Mouse (Mus musculus): ENCODE measurements at regions not wholly inside any gene's neighbourhood (a gene's known extent, or its start where the extent isn't known, plus 50 kb on each side); places are given as distances from the start of the nearest gene placed in this dataset.
"Not testable (repeated sequence)": the region's sequence is repeated elsewhere in the genome, so short reads cannot be mapped to it uniquely, and the experiment has no call there.

GRCm38 (mm10) chr8:97254169-97254568 is 1365.8 kb upstream of the Got2 start:
- no peak for DNase-seq (ENCODE audit: extremely low spot score in 1 of 2, low spot score in 1 of 2)

GRCm38 (mm10) chr8:97252232-97252631 is 1363.9 kb upstream of the Got2 start:
- no peak for DNase-seq (ENCODE audit: extremely low spot score in 1 of 2, low spot score in 1 of 2)

GRCm38 (mm10) chr8:97251458-97251865 is 1363.1 kb upstream of the Got2 start:
- DNase-seq (ENCODE audit: extremely low spot score in 1 of 2, low spot score in 1 of 2), result no peak

- no peak for DNase-seq (ENCODE audit: extremely low spot score in 1 of 2, low spot score in 1 of 2)
Observed at GRCm38 (mm10) chr8:97234551-97235107, 1346.3 kb upstream of the Got2 start.

- no peak for DNase-seq (ENCODE audit: extremely low spot score in 1 of 2, low spot score in 1 of 2)
Observed at GRCm38 (mm10) chr8:97232619-97233376, 1344.5 kb upstream of the Got2 start.

- no peak for DNase-seq (ENCODE audit: extremely low spot score in 1 of 2, low spot score in 1 of 2)
Observed at GRCm38 (mm10) chr8:97231652-97232051, 1343.3 kb upstream of the Got2 start.

GRCm38 (mm10) chr8:97191806-97192205 is 1303.5 kb upstream of the Got2 start:
- no peak for DNase-seq (ENCODE audit: extremely low spot score in 1 of 2, low spot score in 1 of 2)

GRCm38 (mm10) chr8:97183831-97184230 is 1295.5 kb upstream of the Got2 start:
- DNase-seq (ENCODE audit: extremely low spot score in 1 of 2, low spot score in 1 of 2), result not testable (repeated sequence)

GRCm38 (mm10) chr8:97182456-97182855 is 1294.1 kb upstream of the Got2 start:
- not testable (repeated sequence) for DNase-seq (ENCODE audit: extremely low spot score in 1 of 2, low spot score in 1 of 2)

Small RNA genes lying in the stretch of these regions (microRNA-seq; reads per million reads assigned to microRNA genes)
- 0 reads per million in 2 experiments for gene Gm26399
